Mouse (Mus musculus) olfactory bulb, adult 2 months (tissue): Measurements from ENCODE around the gene Hist1h3f.
"Not testable (repeated sequence)": the region's sequence is repeated elsewhere in the genome, so short reads cannot be mapped to it uniquely, and the experiment has no call there.

Source experiments
- CTCF ChIP-seq: fragments of 200-500 bp; IDR thresholded peaks from 2 replicates; pipeline ENCODE4 v1.5.1; 2012; ENCODE audit warnings: low read depth, mild to moderate bottlenecking, low read length, moderate library complexity; ENCODE audit not compliant: insufficient read depth
- POLR2A ChIP-seq: fragments of 200-500 bp; IDR thresholded peaks from 2 replicates; pipeline ENCODE4 v1.6.1; 2012; ENCODE audit warnings: mild to moderate bottlenecking, low read depth, low read length, moderate library complexity; ENCODE audit not compliant: insufficient read depth

- not testable (repeated sequence) for TF ChIP-seq CTCF, POLR2A
These were observed 26.6 kb downstream of the Hist1h3f start for GRCm38 (mm10) chr13:23570261-23571021.
